Mouse (Mus musculus) kidney, postnatal 0 days (tissue): Measurements from ENCODE around the gene Kcnb1. TPM values are rescaled to one million over a fixed set of nuclear protein-coding genes. Genes with fewer than 3 reads are reported as not detected.
A peak's percentile ranks its signal among the peaks of the same experiment; 100 is the strongest.

Source experiments
- ATAC-seq: fragments of 200-750 bp; cut with Nextera tagmentation; replicated peaks from 2 replicates; pipeline ENCODE4 v1.8.0; 2017; ENCODE audit warnings: low read depth, moderate number of reproducible peaks, moderate TSS enrichment, moderate library complexity; ENCODE audit not compliant: low FRiP score
- DNase-seq: peaks from one replicate; pipeline ENCODE4 v3.0.0-alpha.2; 2016; ENCODE audit warnings: low spot score
- H3K27ac ChIP-seq: fragments of 300-500 bp; sonication (generic); 2 replicates; pipeline ENCODE4 v1.5.1; 2014; ENCODE audit warnings: mild to moderate bottlenecking
- H3K27me3 ChIP-seq: fragments of 300-500 bp; sonication (generic); 2 replicates; pipeline ENCODE4 v1.6.1; 2014; ENCODE audit warnings: low read length, mixed read lengths; ENCODE audit not compliant: insufficient read depth
- H3K36me3 ChIP-seq: fragments of 300-500 bp; sonication (generic); 2 replicates; pipeline ENCODE4 v1.6.1; 2014; ENCODE audit warnings: low read length, mixed read lengths; ENCODE audit not compliant: insufficient read depth
- H3K4me1 ChIP-seq: fragments of 300-500 bp; sonication (generic); replicated peaks from 2 replicates; pipeline ENCODE4 v1.6.1; 2014; ENCODE audit warnings: antibody characterized with exemption, low read length, mixed read lengths; ENCODE audit not compliant: insufficient read depth
- H3K4me2 ChIP-seq: fragments of 300-500 bp; sonication (generic); 2 replicates; pipeline ENCODE4 v1.6.1; 2014; ENCODE audit warnings: mild to moderate bottlenecking, low read length, moderate library complexity, mixed read lengths
- H3K4me3 ChIP-seq: fragments of 300-500 bp; sonication (generic); replicated peaks from 2 replicates; pipeline ENCODE4 v1.5.1; 2014; ENCODE audit warnings: low read depth, low read length
- H3K9ac ChIP-seq: fragments of 300-500 bp; sonication (generic); 2 replicates; pipeline ENCODE4 v1.6.1; 2014; ENCODE audit warnings: low read depth, low read length
- H3K9me3 ChIP-seq: fragments of 300-500 bp; sonication (generic); replicated peaks from 2 replicates; pipeline ENCODE4 v1.6.1; 2016; ENCODE audit warnings: low read length, inconsistent platforms, mixed read lengths
- CTCF ChIP-seq: IDR thresholded peaks from 2 replicates; pipeline ENCODE4 v1.5.1; 2016; ENCODE audit warnings: antibody characterized with exemption, low read depth, mild to moderate bottlenecking, moderate library complexity
- WGBS: fragments of 180-500 bp; shearing (Covaris S2); extraction: QIAGEN DNeasy Blood & Tissue Kit; methylation state at CpG from one replicate; pipeline ENCODE4 v1.1.7; 2014; 5-methylcytosine and 5-hydroxymethylcytosine counted together
- polyA plus RNA-seq: library from polyadenylated mRNA; unstranded; fragments of >200 nt; fragmentation: Nextera tagmentation; extraction: Ambion mirVana; gene quantifications from 2 replicates; pipeline ENCODE4 v1.2.1, GENCODE M21; 2015

Kcnb1 gene
- polyA plus RNA-seq, 1 experiment from 2014 or later: 1.4 TPM

DNA sequence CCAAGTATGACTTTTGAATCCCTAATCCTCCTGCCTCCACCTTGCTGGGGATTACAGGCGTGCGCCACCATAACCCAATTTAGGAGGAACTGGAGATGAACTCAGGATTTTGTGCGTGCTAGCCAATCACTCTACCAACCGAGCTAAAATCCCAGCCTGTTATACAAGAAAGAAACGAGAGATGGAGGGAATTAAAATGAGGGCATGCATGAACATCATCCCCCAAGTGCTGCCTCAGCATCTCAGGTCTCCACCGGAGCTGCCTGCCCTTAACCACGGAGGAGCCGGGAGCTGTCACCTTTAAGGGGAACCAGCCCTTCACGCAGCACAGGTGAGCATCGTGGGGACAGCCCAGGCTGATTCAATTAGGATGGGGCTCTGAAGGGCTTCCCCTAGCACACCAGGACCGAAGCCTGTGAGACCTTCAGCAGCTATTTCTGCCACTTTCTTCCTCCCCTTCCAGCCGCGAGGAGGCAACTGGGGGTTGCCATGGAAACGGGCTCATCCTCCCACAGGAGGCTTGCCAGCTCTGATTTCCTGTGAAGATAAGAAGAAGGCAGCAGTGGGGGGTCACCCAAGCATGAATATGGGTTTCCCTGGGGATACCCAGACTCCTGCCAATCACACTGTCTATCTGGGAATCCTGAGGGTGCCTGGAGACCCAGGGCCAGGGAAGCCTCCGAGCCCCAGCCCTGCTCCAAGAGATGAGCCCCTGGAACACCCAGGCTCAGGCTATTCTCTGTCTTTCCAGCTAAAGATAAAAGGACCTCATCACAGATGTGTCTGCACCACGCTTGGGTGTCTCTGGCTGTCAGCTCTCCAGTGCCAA is 11.7 kb upstream of the Kcnb1 start:
- no peaks in the 10 kb centered on the region; the same call in 1 of the 2 replicates for H3K4me1 ChIP-seq
- H3K9me3 ChIP-seq: no peaks in the 10 kb centered on the region
- TF ChIP-seq CTCF: no peak
- ATAC-seq: no peak
- 28% methylated on average over 16 of the region's 16 CpGs for WGBS
- no peaks in the 10 kb centered on the region for H3K36me3 ChIP-seq
- no peak overlapping the region for H3K27ac ChIP-seq
- H3K4me2 ChIP-seq: no peak overlapping the region
- H3K9ac ChIP-seq: no peak overlapping the region
- DNase-seq: peak; percentile 61
- H3K4me3 ChIP-seq: no peak overlapping the region
- H3K27me3 ChIP-seq: no peaks in the 10 kb centered on the region

- Histone ChIP-seq H3K4me1 (no peaks in the 10 kb centered on the region), H3K4me2 (no peak overlapping the region), H3K27me3 (no peaks in the 10 kb centered on the region), H3K4me3 (no peak overlapping the region), H3K9ac (no peak overlapping the region), H3K9me3 (no peaks in the 10 kb centered on the region), H3K27ac (no peak overlapping the region), H3K36me3 (no peaks in the 10 kb centered on the region)
- TF ChIP-seq CTCF: no peak
- no peak for ATAC-seq
- WGBS: 42% methylated on average over 13 of the region's 13 CpGs
- peak; percentile 34 for DNase-seq
Observed at GRCm38 (mm10) chr2:167198660-167199427, 8.9 kb upstream of the Kcnb1 start.

DNA sequence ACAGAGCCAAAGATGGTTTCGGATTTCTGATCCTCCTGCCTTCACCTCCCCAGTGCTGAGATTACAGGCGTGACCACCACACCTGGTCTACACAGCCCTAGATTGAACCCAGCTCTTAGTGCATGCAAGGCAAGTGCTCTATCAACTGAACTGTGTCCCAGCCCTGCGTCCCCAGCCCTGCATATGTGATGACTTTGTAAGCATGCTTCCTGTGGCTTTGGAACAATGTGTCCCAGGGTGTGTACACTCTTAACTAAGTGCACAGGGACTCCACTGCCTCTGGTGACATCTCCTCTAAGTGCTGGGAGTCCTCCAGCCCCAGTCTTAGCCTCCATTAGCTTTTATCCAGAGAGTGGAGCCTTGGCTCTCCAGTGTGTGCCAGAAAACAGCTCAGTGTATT is 3.4 kb upstream of the Kcnb1 start:
- no peak for TF ChIP-seq CTCF
- ATAC-seq: no peak

GRCm38 (mm10) chr2:167189291-167190075 is 472 bp downstream of the Kcnb1 start:
- under 1% methylated on average over 66 of the region's 91 CpGs for WGBS

More for the DNA sequence above, 3.4 kb upstream of the Kcnb1 start:
- Histone ChIP-seq H3K4me2 (no peak overlapping the region), H3K36me3 (no peaks in the 10 kb centered on the region), H3K9me3 (no peaks in the 10 kb centered on the region), H3K27me3 (no peaks in the 10 kb centered on the region; the same call in 1 of the 2 replicates), H3K27ac (no peak overlapping the region), H3K9ac (no peak overlapping the region), H3K4me3 (no peak overlapping the region), H3K4me1 (peaks cover 7% of the 10 kb centered on the region; the same call in 1 of the 2 replicates)
- no peak for DNase-seq
- 75% methylated on average over 3 of the region's 3 CpGs for WGBS

GRCm38 (mm10) chr2:167188315-167189207 is 1.4 kb downstream of the Kcnb1 start:
- no peaks in the 10 kb centered on the region for H3K36me3 ChIP-seq
- peak overlapping the region; percentile 77 for H3K4me2 ChIP-seq
- no peaks in the 10 kb centered on the region for H3K9me3 ChIP-seq
- peak; percentile 81 for DNase-seq
- 12% methylated on average over 66 of the region's 83 CpGs for WGBS
- TF ChIP-seq CTCF: peak; percentile 53
- peak overlapping the region; percentile 42 for H3K4me3 ChIP-seq
- no peak overlapping the region for H3K9ac ChIP-seq
- peak; percentile 76 for ATAC-seq
- peaks cover 7% of the 10 kb centered on the region; the same call in 1 of the 2 replicates for H3K4me1 ChIP-seq
- no peaks in the 10 kb centered on the region; the same call in 1 of the 2 replicates for H3K27me3 ChIP-seq
- H3K27ac ChIP-seq: no peak overlapping the region

More at GRCm38 (mm10) chr2:167189291-167190075, 472 bp downstream of the Kcnb1 start:
- Histone ChIP-seq H3K4me3 (peak overlapping the region; percentile 42), H3K9ac (peak overlapping the region; percentile 59), H3K4me1 (peaks cover 7% of the 10 kb centered on the region; the same call in 1 of the 2 replicates), H3K36me3 (no peaks in the 10 kb centered on the region), H3K4me2 (peak overlapping the region; percentile 77), H3K27ac (no peak overlapping the region), H3K27me3 (no peaks in the 10 kb centered on the region; the same call in 1 of the 2 replicates), H3K9me3 (no peaks in the 10 kb centered on the region)
- ATAC-seq (peak; percentile 65), DNase-seq (peak; percentile 56)
- no peak for TF ChIP-seq CTCF
